Mouse (Mus musculus) CH12.LX (cell line): Measurements from ENCODE around the gene Ago4.

Source experiments
- CTCF ChIP-seq, 2 experiments: IDR thresholded peaks in 1 of 2; conservative IDR thresholded peaks in 1 of 2; 2 replicates each; pipeline ENCODE4 v1.5.1; 2011 to 2012; ENCODE audit warnings: low read depth in 2 of 2, low read length in 2 of 2, improper control_type of control experiment in 1 of 2, inconsistent platforms in 1 of 2, mild to moderate bottlenecking in 1 of 2, moderate library complexity in 1 of 2
- EP300 ChIP-seq: IDR thresholded peaks from 2 replicates; pipeline ENCODE4 v1.6.1; 2011; ENCODE audit warnings: low read length, improper control_type of control experiment
- KAT2A ChIP-seq: IDR thresholded peaks from 2 replicates; pipeline ENCODE4 v1.6.1; 2012; ENCODE audit warnings: low read length, improper control_type of control experiment, inconsistent platforms; ENCODE audit not compliant: insufficient replicate concordance
- MAX ChIP-seq: IDR thresholded peaks from 2 replicates; pipeline ENCODE4 v1.6.1; 2011; ENCODE audit warnings: low read length, improper control_type of control experiment
- MAZ ChIP-seq: IDR thresholded peaks from 2 replicates; pipeline ENCODE4 v1.6.1; 2012; ENCODE audit warnings: low read depth, mild to moderate bottlenecking, inconsistent platforms, low read length, improper control_type of control experiment, moderate library complexity
- MYC ChIP-seq: IDR thresholded peaks from 2 replicates; pipeline ENCODE4 v1.6.1; 2011; ENCODE audit warnings: low read depth, mild to moderate bottlenecking, improper control_type of control experiment, low read length
- POLR2A ChIP-seq: IDR thresholded peaks from 2 replicates; pipeline ENCODE4 v1.6.1; 2011; ENCODE audit warnings: low read depth, mild to moderate bottlenecking, improper control_type of control experiment, low read length
- RAD21 ChIP-seq: IDR thresholded peaks from 2 replicates; pipeline ENCODE4 v1.6.1; 2011; ENCODE audit warnings: low read depth, mild to moderate bottlenecking, low read length, improper control_type of control experiment, moderate library complexity
- SIN3A ChIP-seq: IDR thresholded peaks from 2 replicates; pipeline ENCODE4 v1.6.1; 2012; ENCODE audit warnings: low read length, improper control_type of control experiment, inconsistent platforms
- SMC3 ChIP-seq: IDR thresholded peaks from 2 replicates; pipeline ENCODE4 v1.6.1; 2011; ENCODE audit warnings: low read depth, low read length, improper control_type of control experiment
- USF1 ChIP-seq: IDR thresholded peaks from 2 replicates; pipeline ENCODE4 v1.6.1; 2014; ENCODE audit warnings: low read depth, mild to moderate bottlenecking, inconsistent platforms, low read length, improper control_type of control experiment
- USF2 ChIP-seq: conservative IDR thresholded peaks from 2 replicates; pipeline ENCODE4 v1.6.1; 2011; ENCODE audit warnings: low read depth, low read length, improper control_type of control experiment

GRCm38 (mm10) chr4:126495453-126495852 is 37.8 kb downstream of the Ago4 start:
- no peak for TF ChIP-seq RAD21
- no peak for TF ChIP-seq USF1
- no peak for TF ChIP-seq MAZ
- TF ChIP-seq MAX = no peak
- TF ChIP-seq CTCF (conservative IDR thresholded peaks at IDR 0.05 in 1 of 2, IDR thresholded peaks at IDR 0.05 in 1 of 2; ENCODE audit: low read depth in 2 of 2, low read length in 2 of 2) = no peak
- TF ChIP-seq KAT2A = no peak
- TF ChIP-seq EP300 = no peak
- TF ChIP-seq MYC = no peak
- no peak for TF ChIP-seq SMC3
- no peak for TF ChIP-seq SIN3A
- no peak for TF ChIP-seq POLR2A
- TF ChIP-seq USF2 = no peak
